Mouse (Mus musculus) liver, embryonic 14.5 days (tissue): ENCODE results near the gene Stil.
A peak's percentile ranks its signal among the peaks of the same experiment; 100 is the strongest.

Experiments
- CTCF ChIP-seq: IDR thresholded peaks from 2 replicates; pipeline ENCODE4 v1.5.1; 2016; ENCODE audit warnings: antibody characterized with exemption, low read depth, control low read depth
- EP300 ChIP-seq: IDR thresholded peaks from 2 replicates; pipeline ENCODE4 v1.6.1; 2016; ENCODE audit warnings: antibody characterized with exemption, low read depth

- TF ChIP-seq CTCF, result no peak
- peak; percentile 94 for TF ChIP-seq EP300
Measured at GRCm38 (mm10) chr4:115056371-115056920, 56.5 kb downstream of the Stil start, which contains the start of gene Tal1.
